Mouse (Mus musculus) testis, adult 2 months (tissue): Measurements from ENCODE around the gene Aff4. TPM values are rescaled to one million over a fixed set of nuclear protein-coding genes. Genes with fewer than 3 reads are reported as not detected.
A peak's percentile ranks its signal among the peaks of the same experiment; 100 is the strongest.

ENCODE experiments used
- H3K27ac ChIP-seq: fragments of 200-500 bp; 2 replicates; pipeline ENCODE4 v1.5.1; 2012; ENCODE audit warnings: low read depth, low read length; ENCODE audit not compliant: control insufficient read depth, insufficient read depth
- H3K27me3 ChIP-seq: fragments of 200-500 bp; 2 replicates; pipeline ENCODE4 v1.6.1; 2012; ENCODE audit warnings: mild to moderate bottlenecking, low read length, moderate library complexity; ENCODE audit not compliant: control insufficient read depth, insufficient read depth
- H3K36me3 ChIP-seq: fragments of 200-500 bp; 2 replicates; pipeline ENCODE4 v1.6.1; 2012; ENCODE audit warnings: mild to moderate bottlenecking, low read length; ENCODE audit not compliant: control insufficient read depth, insufficient read depth
- H3K4me1 ChIP-seq: fragments of 200-500 bp; 2 replicates; pipeline ENCODE4 v1.6.1; 2012; ENCODE audit warnings: low read length; ENCODE audit not compliant: control insufficient read depth, insufficient read depth
- H3K4me3 ChIP-seq: fragments of 200-500 bp; 2 replicates; pipeline ENCODE4 v1.5.1; 2012; ENCODE audit warnings: low read depth, mild to moderate bottlenecking, low read length, moderate library complexity, mixed read lengths; ENCODE audit not compliant: control insufficient read depth
- CTCF ChIP-seq: fragments of 200-500 bp; IDR thresholded peaks from 2 replicates; pipeline ENCODE4 v1.5.1; 2012; ENCODE audit warnings: low read depth, mild to moderate bottlenecking, inconsistent platforms, low read length, moderate library complexity; ENCODE audit not compliant: control insufficient read depth, insufficient read depth, insufficient replicate concordance
- POLR2A ChIP-seq: fragments of 200-500 bp; IDR thresholded peaks from 2 replicates; pipeline ENCODE4 v1.6.1; 2012; ENCODE audit warnings: low read depth, mild to moderate bottlenecking, inconsistent platforms, low read length, moderate library complexity; ENCODE audit not compliant: control insufficient read depth
- polyA plus RNA-seq: library from polyadenylated mRNA; depleted of rRNA; stranded (reverse); fragments of >200 nt; gene quantifications from 2 replicates; pipeline ENCODE4 v1.2.3, GENCODE M21; 2012

Aff4 gene
- polyA plus RNA-seq, 1 experiment = 22.9 TPM

GRCm38 (mm10) chr11:53342711-53343110 lies 7.9 kb upstream of the Aff4 start:
- Histone ChIP-seq H3K27ac (no peak overlapping the region), H3K4me3 (no peak overlapping the region), H3K4me1 (no peaks in the 10 kb centered on the region), H3K27me3 (no peaks in the 10 kb centered on the region), H3K36me3 (no peaks in the 10 kb centered on the region)
- TF ChIP-seq CTCF (no peak), POLR2A (no peak)

GRCm38 (mm10) chr11:53345328-53345727 lies 5.3 kb upstream of the Aff4 start:
- no peak overlapping the region for H3K27ac ChIP-seq
- H3K27me3 ChIP-seq = no peaks in the 10 kb centered on the region
- H3K4me1 ChIP-seq = no peaks in the 10 kb centered on the region
- no peaks in the 10 kb centered on the region for H3K36me3 ChIP-seq
- TF ChIP-seq CTCF (no peak), POLR2A (no peak)
- no peak overlapping the region for H3K4me3 ChIP-seq

DNA sequence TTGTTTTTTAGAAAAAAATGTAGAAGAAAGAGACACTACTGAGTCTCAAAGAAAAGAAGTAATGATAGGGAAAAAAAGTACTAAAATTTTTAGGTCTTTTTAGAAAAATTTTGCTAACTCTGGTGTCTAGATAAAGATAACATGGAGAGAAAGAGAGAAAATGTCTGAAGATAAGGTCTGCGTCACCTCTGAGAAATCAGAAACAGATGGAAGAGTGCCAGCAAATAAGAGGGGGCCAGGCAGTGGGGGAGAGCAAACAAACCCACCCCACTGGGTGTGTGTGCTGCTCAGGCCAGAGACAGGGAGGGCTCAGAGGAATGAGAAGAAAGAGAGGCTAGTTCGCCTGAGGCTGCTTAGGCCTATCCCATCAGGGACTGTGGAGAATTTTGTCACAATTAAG lies 4.9 kb upstream of the Aff4 start:
- Histone ChIP-seq H3K36me3 (no peaks in the 10 kb centered on the region), H3K27ac (no peak overlapping the region), H3K4me1 (no peaks in the 10 kb centered on the region), H3K4me3 (no peak overlapping the region), H3K27me3 (no peaks in the 10 kb centered on the region)
- TF ChIP-seq CTCF (no peak), POLR2A (no peak)

GRCm38 (mm10) chr11:53351224-53351942 lies 750 bp downstream of the Aff4 start:
- Histone ChIP-seq H3K36me3 (no peaks in the 10 kb centered on the region), H3K27ac (peak overlapping the region; percentile 98), H3K27me3 (no peaks in the 10 kb centered on the region), H3K4me3 (peak overlapping the region; percentile 99), H3K4me1 (peaks cover 6% of the 10 kb centered on the region; the same call in 1 of the 2 replicates)
- TF ChIP-seq CTCF = no peak
- no peak for TF ChIP-seq POLR2A

GRCm38 (mm10) chr11:53351943-53352590 lies 1.4 kb downstream of the Aff4 start:
- TF ChIP-seq CTCF (no peak), POLR2A (no peak)
- Histone ChIP-seq H3K4me1 (peaks cover 6% of the 10 kb centered on the region; the same call in 1 of the 2 replicates), H3K27me3 (no peaks in the 10 kb centered on the region), H3K36me3 (no peaks in the 10 kb centered on the region), H3K27ac (peak overlapping the region; percentile 98), H3K4me3 (peak overlapping the region; percentile 99)

DNA sequence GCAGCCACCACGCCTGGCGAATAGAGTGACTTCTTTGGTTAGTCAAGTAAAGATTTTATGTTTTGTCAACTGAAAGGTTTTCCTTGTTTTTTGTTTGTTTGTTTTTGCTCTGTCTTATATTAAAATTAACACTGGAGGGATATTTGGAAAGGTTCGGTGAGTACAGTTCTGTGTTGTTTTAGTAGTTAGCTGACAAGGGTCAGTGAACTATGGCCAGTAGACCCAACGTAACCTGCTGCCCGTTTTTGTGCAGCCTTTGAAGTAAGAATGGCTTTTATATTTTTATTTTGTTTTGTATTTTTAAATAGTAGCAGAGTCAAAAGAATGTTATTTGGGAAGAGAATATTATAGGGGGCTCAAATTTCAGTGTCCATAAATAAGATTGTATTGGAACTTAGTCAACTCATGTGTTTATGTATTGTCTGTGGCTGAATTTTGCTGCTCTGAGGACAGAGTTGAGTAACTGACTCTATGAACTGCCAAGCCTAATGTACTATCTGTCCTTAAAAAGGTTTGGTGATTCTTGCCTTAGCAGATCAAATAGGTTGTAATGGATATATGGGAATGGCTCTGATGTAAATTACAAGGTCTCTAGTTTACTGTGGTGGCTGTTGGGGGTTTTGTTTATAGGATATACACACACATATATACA lies 8.0 kb downstream of the Aff4 start:
- TF ChIP-seq POLR2A (no peak), CTCF (no peak)
- Histone ChIP-seq H3K4me3 (no peak overlapping the region), H3K27ac (no peak overlapping the region), H3K4me1 (no peaks in the 10 kb centered on the region), H3K27me3 (no peaks in the 10 kb centered on the region), H3K36me3 (no peaks in the 10 kb centered on the region)

- Histone ChIP-seq H3K27ac (no peak overlapping the region), H3K27me3 (no peaks in the 10 kb centered on the region), H3K36me3 (no peaks in the 10 kb centered on the region; the same call in 1 of the 2 replicates), H3K4me3 (no peak overlapping the region), H3K4me1 (no peaks in the 10 kb centered on the region)
- TF ChIP-seq CTCF (no peak), POLR2A (no peak)
These were observed 16.4 kb downstream of the Aff4 start for GRCm38 (mm10) chr11:53367032-53367431.
